Mouse (Mus musculus) T-helper 2 cell (primary cell): ENCODE data around the gene Arpc5.

Experiments used
- in situ Hi-C: fragments of 300-600 bp; cut with MboI, MseI; formaldehyde crosslinking; loops from one replicate; pipeline ENCODE4 v1.15.1; 2025; ENCODE audit warnings: high pct_unique_total_duplicates

The Arpc5 gene

DNA sequence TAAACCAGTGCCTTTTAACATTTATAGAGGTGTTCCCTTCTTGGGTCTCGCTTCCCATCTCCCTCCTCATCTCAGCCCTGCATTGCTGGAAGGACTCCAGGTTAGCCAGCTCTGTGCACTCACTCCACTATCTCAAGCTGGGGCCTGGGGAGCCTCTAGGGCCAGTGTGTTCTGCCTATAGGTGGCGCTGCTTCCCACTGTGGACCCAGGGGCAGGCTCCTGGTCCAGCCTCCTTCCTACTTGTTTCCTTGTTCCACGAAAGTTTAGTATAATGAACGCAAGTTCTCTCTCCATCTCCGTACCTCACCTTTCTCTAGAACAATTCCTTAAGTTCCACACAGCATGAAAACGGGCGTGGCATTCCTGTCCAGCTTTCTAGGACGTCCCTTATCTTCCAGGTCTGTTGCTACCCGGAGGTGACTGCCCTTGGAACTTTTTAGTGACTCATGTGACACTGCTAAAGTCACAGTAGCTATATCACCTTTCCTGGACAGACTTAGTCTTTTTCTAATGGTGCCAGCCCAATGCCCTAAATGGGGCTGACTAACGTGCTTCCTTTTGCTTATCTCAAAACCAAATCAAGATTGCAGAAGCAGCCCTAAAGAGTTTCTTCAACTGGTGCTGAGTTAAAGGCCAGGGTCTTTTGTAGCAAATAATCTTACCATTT is 12.9 kb downstream of the Arpc5 start:
- in situ Hi-C loops, result loop anchor here (25.0 kb wide), 1 partner anchor 283 kb away; no protein-coding TSS in a partner anchor

GRCm38 (mm10) chr1:152784620-152785019 is 18.3 kb downstream of the Arpc5 start:
- in situ Hi-C loops, result loop anchor here (25.0 kb wide), 1 partner anchor 278 kb away; no protein-coding TSS in a partner anchor

GRCm38 (mm10) chr1:152785446-152785845 is 19.1 kb downstream of the Arpc5 start:
- in situ Hi-C loops, result loop anchor here (25.0 kb wide), 1 partner anchor 277 kb away; no protein-coding TSS in a partner anchor

DNA sequence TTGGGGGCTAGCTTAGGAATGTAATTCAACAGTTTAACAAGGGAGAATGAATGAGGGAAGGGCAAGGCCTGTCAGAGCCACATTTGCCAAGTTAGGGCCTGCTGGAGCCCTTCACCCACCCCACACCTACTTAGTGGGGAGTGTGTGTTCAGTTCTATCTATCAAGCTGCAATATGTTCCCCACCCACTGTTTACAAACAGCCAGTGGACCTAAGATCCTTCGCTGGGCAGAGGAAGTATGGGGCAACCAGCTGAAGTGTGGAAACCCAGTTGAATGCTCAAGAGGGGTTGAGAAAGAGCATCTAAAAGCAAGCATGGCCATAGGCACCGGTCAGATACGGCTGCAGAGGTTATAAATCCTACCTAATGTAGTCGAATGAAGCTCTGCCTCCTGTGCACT is 20.6 kb downstream of the Arpc5 start:
- in situ Hi-C loops, result loop anchor here (25.0 kb wide), 1 partner anchor 275 kb away; no protein-coding TSS in a partner anchor

- in situ Hi-C loops, result loop anchor here (25.0 kb wide), 1 partner anchor 274 kb away; no protein-coding TSS in a partner anchor
Observed at GRCm38 (mm10) chr1:152788121-152788660, 21.8 kb downstream of the Arpc5 start.

GRCm38 (mm10) chr1:152790254-152790653 is 23.9 kb downstream of the Arpc5 start:
- in situ Hi-C loops, result loop anchor here (25.0 kb wide), 1 partner anchor 272 kb away; no protein-coding TSS in a partner anchor

DNA sequence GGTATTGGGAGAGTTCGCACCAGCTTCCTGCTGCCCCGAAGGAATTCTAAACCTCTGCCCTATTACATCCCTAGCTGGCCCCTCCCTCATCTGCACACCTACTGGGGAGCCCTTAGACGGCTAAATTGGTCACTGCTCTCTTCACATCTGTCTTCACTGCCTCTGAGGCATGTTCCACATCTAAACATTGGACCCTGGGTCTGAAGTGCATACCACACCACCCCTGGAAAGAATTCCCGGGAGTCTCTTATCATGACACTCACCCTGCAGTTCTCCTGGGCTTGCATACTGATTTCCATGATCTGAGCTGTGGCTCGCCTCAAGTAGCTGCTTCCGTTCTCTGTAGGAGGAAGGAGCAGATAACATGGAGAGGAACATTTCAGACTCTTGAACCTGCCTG is 24.5 kb downstream of the Arpc5 start:
- in situ Hi-C loops, result loop anchor here (25.0 kb wide), 1 partner anchor 271 kb away; no protein-coding TSS in a partner anchor

DNA sequence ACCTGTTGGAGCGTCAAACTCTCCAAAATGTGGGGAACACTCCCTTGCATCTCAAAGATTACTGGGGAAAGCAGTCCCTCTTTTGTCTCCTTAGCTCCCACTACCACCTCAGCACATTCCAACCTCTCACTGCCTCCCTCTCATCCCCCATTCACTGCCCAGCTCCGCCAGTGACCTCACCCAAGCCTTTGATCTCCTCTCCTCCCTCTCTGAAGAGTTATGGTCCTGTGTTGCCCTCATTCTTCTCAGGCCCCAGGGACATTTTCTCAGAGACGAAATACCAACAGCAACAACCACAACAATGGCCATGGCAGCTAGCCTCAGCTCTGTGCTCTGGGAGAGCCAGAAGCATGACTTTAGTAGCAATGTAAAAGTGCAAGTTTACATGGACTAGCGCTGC is 24.9 kb downstream of the Arpc5 start:
- in situ Hi-C loops, result loop anchor here (25.0 kb wide), 1 partner anchor 271 kb away; no protein-coding TSS in a partner anchor

GRCm38 (mm10) chr1:152792736-152793494 is 26.6 kb downstream of the Arpc5 start:
- in situ Hi-C loops, result loop anchor here (25.0 kb wide), 1 partner anchor 269 kb away; no protein-coding TSS in a partner anchor

DNA sequence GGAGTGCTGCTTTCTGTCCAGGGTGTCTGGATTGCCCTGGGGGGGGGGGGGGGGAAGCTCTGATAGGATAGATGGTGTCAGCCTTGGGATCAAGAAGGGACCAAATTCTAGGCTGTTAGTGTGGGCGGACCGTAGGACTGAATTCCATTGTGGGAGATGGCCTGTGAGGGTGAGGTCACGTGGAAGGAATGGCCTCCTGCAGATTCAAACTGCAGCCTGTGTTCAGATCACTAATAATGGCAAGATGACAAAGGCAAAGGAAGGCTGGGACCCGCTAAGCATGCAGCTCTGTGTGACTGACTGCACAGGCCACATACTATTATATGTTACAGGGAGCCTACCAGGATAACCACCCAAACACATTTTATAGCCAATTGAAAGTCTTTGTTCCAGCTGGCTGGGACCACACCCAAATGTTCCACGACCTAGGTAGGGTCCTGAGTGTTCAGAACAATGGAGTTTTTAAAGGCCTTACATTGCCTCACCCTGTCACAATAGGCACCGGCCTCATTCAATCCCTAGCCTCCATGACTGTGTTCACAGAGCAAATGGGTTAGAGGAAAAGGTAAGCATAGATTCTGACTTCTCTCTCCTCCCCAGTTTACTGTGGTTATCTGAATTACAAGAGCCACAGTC is 27.3 kb downstream of the Arpc5 start:
- in situ Hi-C loops, result loop anchor here (25.0 kb wide), 1 partner anchor 269 kb away; no protein-coding TSS in a partner anchor

DNA sequence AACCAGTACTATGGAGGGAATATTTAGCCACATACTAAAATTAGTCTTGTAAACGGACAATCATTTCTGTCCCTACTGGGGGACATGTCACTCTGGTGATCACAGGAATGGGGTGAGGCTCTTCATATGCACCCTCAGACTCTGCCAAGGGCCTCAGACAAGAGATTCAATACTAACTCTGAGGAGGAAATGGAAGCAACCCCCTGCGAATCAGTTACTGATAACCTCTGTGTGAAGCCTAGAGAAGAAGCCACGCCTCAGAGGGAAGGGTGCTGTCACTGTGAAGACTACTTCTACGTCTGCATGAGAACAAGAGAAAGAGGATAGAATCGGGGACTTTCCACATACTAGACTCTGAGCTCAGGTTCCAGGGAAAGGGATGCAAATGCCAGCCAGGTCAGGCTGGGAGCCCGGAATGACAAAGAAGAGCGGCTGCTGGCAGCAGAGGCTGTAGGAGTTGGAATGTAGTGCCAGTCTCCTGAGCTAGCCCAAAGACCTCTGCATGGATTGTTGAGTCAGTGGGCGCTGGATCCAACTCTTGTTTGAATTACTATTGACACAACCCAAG is 29.4 kb downstream of the Arpc5 start:
- in situ Hi-C loops, result loop anchor here (25.0 kb wide), 1 partner anchor 267 kb away; no protein-coding TSS in a partner anchor

DNA sequence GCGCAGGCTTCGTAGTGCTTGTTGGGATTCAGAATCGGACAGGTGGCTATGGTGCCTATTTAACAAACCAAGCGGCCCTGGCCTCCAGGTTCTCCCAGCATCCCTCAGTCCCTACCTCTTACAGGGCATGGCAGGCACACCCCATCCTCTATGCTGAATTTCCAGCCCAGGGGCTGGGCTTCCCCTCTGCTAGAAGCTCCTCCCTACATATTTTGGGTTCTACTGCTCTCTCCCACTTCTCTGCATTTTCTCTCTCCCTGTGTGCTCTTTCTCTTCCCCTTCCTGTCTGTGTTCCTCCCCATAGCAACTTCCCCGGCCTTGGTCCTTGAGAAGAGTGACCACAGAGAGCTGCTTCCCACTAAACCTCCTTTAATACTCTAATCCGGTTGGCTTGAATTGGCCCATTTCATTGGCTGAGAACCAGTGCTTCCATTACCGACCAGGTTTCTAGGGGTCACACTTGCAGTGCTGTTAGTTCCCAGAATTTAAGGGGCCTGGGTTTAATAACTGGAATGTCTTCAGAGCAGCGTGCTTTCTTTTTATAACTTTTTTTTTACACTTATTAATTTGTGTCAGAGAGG is 30.4 kb downstream of the Arpc5 start:
- in situ Hi-C loops, result loop anchor here (25.0 kb wide), 1 partner anchor 266 kb away; no protein-coding TSS in a partner anchor

DNA sequence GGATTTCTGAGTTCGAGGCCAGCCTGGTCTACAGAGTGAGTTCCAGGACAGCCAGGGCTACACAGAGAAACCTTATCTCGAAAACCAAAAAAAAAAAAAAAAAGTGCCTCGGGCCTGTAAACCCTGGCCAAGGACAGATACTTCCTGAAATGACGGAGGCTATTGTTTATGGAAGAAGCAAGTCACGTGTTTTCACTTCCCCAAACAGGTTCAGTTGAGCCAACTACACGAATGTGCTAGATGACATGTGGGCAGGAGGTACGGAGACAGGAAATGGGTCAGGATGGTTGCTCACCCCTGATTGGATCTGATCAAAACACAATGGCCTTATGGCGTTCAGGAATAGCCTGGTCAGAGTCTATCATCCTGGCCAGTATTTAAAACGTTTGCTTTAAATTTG is 31.8 kb downstream of the Arpc5 start:
- in situ Hi-C loops, result loop anchor here (25.0 kb wide), 1 partner anchor 264 kb away; no protein-coding TSS in a partner anchor

DNA sequence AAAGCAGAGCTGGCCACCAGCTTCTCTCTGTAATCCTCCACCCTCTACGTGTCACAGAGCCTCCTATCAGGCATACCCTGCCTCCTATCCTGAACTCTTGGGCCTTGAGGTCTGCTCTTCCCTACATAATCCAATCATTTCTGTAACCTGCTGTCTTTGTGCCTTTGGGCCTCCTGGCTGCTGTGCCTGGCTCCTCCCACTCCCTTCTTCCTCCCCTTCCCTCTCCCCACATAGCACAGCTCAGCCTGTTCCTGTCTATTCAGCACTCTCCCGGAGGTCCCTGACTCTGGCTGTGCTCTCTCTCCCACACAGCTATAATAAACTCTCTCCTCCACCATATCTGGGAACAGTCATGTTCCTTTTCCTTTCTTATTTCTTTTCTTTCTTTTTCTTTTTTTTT is 33.6 kb downstream of the Arpc5 start, which contains the start of gene Ncf2:
Ncf2 (plus strand) TSS at position 298 of the 400 bp plus-strand sequence.
- in situ Hi-C loops, result loop anchor here (25.0 kb wide), 1 partner anchor 262 kb away; no protein-coding TSS in a partner anchor

DNA sequence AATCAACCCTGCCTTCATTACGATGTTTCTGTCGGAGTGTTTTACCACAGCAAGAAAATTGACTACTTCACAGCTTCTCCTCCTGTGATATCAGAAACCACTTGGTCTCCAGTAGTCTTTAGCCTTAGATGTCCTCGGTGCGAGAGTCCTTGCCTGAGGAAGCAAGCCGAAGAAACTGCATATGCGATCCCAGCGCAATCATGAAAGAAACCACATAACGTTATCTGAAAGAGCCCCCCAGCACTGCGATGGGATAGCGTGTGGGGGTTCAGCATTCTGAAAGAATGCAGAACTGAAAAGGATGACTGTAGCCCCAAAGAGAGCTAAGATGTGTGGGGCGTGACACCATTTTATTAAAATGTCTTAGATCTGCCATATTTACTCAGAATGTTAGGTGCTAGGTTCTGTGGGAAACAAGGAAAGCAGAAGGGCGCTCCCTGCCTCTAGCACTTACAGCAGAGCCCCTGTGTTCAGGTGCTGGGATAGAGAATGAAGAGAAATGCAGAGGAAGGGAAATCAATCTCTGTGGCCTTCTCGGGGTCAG is 34.4 kb downstream of the Arpc5 start:
- in situ Hi-C loops, result no loop called here

DNA sequence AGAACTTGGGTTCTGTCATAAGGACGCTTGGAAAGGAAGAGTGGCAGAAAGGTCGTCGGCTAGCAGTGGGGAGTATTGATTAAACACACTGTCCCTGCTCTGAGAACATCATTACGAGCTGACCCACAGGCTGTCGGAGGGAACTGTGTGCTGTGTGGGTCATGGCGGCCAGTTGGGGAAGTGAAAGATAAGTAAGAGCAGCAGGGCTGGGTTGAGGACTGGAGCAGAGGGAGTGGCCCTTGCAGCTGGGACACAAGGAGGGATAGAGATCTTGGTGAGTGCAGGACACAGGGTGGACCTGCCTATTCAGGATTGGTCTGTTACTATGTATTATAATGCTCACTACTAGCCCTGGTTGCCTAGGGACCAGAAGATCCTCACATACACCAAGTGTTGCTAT is 38.6 kb downstream of the Arpc5 start:
- in situ Hi-C loops, result no loop called here

DNA sequence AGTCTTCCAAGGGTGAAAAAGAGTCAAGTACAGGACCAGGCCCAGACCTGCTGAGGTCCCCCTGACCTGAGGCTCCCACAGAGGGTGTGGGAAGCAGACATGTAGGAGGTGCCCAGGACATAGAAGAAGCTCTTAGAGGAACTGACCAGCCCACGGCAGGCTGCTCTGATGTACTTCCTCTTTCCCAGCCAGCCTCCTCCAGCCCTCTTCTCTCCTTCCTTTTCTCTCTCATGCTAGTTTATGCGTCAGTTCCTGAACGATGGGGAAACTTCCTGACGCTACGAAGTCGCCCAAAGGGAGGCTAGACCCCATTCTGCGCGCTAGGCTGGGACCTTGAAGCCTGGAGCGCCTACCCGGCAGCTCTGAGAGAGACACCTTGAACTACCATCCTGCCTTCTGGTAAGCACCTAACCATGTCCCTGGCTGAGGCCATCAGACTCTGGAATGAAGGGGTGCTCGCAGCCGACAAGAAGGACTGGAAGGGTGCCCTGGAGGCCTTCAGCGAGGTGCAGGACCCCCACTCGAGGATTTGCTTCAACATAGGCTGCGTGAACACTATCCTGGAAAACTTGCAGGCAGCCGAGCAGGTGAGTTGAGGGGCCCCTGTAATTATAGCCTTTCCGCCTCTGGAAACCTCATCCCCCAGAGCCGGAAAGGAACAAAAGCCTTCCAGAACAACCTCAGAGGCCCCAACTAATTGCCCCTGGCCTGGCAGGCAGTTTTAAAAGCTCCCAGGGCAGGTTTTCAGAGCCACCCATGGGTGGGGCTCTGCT is 41.5 kb downstream of the Arpc5 start:
- in situ Hi-C loops, result no loop called here

- in situ Hi-C loops, result no loop called here
Observed at GRCm38 (mm10) chr1:152808392-152808680, 42.0 kb downstream of the Arpc5 start.

GRCm38 (mm10) chr1:152809541-152810252 is 43.4 kb downstream of the Arpc5 start:
- in situ Hi-C loops, result loop anchor here (10.0 kb wide), 1 partner anchor 125 kb away; no protein-coding TSS in a partner anchor
